Mouse (Mus musculus) liver, postnatal 0 days (tissue): ENCODE results near the gene Marveld1. TPM values are rescaled to one million over a fixed set of nuclear protein-coding genes. Genes with fewer than 3 reads are reported as not detected.

Source experiments
- ATAC-seq: fragments of 200-750 bp; cut with Nextera tagmentation; 2 replicates; pipeline ENCODE4 v1.8.0; 2017; ENCODE audit warnings: mild to moderate bottlenecking, moderate library complexity
- DNase-seq: peaks from one replicate; pipeline ENCODE4 v3.0.0-alpha.2; 2016
- H3K27ac ChIP-seq: fragments of 300-500 bp; sonication (generic); 2 replicates; pipeline ENCODE4 v1.5.1; 2014; ENCODE audit warnings: antibody characterized with exemption, moderate library complexity, mild to moderate bottlenecking, low read depth
- H3K27me3 ChIP-seq: fragments of 300-500 bp; sonication (generic); 2 replicates; pipeline ENCODE4 v1.6.1; 2014; ENCODE audit warnings: low read length, control low read depth, mixed read lengths; ENCODE audit not compliant: insufficient read depth
- H3K36me3 ChIP-seq: fragments of 300-500 bp; sonication (generic); replicated peaks from 2 replicates; pipeline ENCODE4 v1.6.1; 2014; ENCODE audit warnings: mild to moderate bottlenecking, control low read depth, low read length, moderate library complexity, mixed read lengths; ENCODE audit not compliant: insufficient read depth
- H3K4me1 ChIP-seq: fragments of 300-500 bp; sonication (generic); 2 replicates; pipeline ENCODE4 v1.6.1; 2014; ENCODE audit warnings: antibody characterized with exemption, mild to moderate bottlenecking, control low read depth; ENCODE audit not compliant: insufficient read depth
- H3K4me2 ChIP-seq: fragments of 300-500 bp; sonication (generic); 2 replicates; pipeline ENCODE4 v1.6.1; 2014; ENCODE audit warnings: low read depth, mild to moderate bottlenecking, low read length, moderate library complexity, mixed read lengths
- H3K4me3 ChIP-seq: fragments of 300-500 bp; sonication (generic); 2 replicates; pipeline ENCODE4 v1.5.1; 2014; ENCODE audit warnings: low read depth, low read length
- H3K9ac ChIP-seq: fragments of 300-500 bp; sonication (generic); replicated peaks from 2 replicates; pipeline ENCODE4 v1.6.1; 2014; ENCODE audit warnings: mild to moderate bottlenecking, moderate library complexity
- H3K9me3 ChIP-seq: fragments of 300-500 bp; sonication (generic); 2 replicates; pipeline ENCODE4 v1.6.1; 2016; ENCODE audit warnings: mild to moderate bottlenecking, control low read depth, low read length, mixed read lengths
- CTCF ChIP-seq: sonication (generic); IDR thresholded peaks from 2 replicates; pipeline ENCODE4 v1.5.1; 2016; ENCODE audit warnings: antibody characterized with exemption, low read depth
- EP300 ChIP-seq: IDR thresholded peaks from 2 replicates; pipeline ENCODE4 v1.6.1; 2016; ENCODE audit warnings: antibody characterized with exemption, low read depth, mild to moderate bottlenecking
- WGBS: fragments of 180-500 bp; shearing (Covaris S2); extraction: QIAGEN DNeasy Blood & Tissue Kit; methylation state at CpG from one replicate; pipeline ENCODE4 v1.1.7; 2014; ENCODE audit not compliant: insufficient replicate concordance; 5-methylcytosine and 5-hydroxymethylcytosine counted together
- polyA plus RNA-seq: library from polyadenylated mRNA; unstranded; fragments of >200 nt; fragmentation: Nextera tagmentation; extraction: Ambion mirVana; gene quantifications from 2 replicates; pipeline ENCODE4 v1.2.1, GENCODE M21; 2015

The Marveld1 gene
- polyA plus RNA-seq, 1 experiment from 2014 or later = 4.7 TPM

DNA sequence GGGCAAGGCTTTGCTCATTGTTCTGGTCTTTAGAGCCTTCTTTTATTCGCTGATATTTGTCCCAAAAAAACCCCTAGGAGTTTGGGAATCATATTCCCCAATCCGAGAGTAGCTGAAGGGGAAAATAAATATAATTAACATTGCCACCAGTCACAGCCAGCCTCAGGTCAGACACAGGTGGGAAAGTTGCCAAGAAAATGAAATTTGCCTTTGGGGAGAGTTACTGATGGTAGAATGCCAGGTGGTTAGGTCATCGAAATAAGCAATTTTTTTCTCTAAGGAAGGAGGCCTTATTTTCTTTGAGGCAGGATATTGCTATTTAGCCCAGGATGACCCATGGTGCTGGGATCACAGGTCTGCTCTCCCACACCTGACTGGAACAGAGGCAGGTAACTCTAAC lies 19.6 kb downstream of the Marveld1 start:
- peaks cover 21% of the 10 kb centered on the region for H3K4me1 ChIP-seq
- TF ChIP-seq CTCF = no peak
- TF ChIP-seq EP300 = no peak
- DNase-seq (no peak), ATAC-seq (no peak)
- no peak overlapping the region for H3K4me3 ChIP-seq
- no peaks in the 10 kb centered on the region for H3K36me3 ChIP-seq
- 0 out of 2 replicates have a peak, but pooled peaks cover 4% of the 10 kb centered on the region for H3K27me3 ChIP-seq
- H3K4me2 ChIP-seq = no peak overlapping the region
- WGBS = 49% methylated on average over 3 of the region's 3 CpGs
- no peak overlapping the region for H3K27ac ChIP-seq
- H3K9ac ChIP-seq = no peak overlapping the region
- no peaks in the 10 kb centered on the region for H3K9me3 ChIP-seq

DNA sequence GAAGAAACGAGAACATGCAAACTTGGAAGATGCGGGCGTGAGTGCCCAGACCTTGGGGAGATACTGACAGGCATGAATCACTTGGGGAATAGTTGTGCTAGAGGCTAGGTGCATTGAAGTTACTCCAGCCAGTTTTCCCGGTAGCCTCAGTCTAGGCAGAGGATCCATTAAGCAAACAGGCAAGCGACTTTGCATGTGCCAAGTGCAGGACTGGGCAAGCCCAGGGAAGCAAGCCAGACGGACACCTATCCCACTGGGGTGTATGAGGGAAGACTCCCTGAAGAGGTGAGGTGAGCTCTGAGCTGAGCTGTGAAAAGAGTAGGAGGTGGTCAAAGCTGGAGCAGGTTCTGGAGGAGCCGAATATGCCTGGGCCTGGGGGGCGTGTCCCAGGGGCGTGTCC lies 20.3 kb downstream of the Marveld1 start:
- Histone ChIP-seq H3K27me3 (0 out of 2 replicates have a peak, but pooled peaks cover 4% of the 10 kb centered on the region), H3K4me3 (no peak overlapping the region), H3K4me2 (no peak overlapping the region), H3K27ac (no peak overlapping the region), H3K4me1 (peaks cover 23% of the 10 kb centered on the region), H3K36me3 (no peaks in the 10 kb centered on the region), H3K9me3 (no peaks in the 10 kb centered on the region), H3K9ac (no peak overlapping the region)
- TF ChIP-seq CTCF (no peak), EP300 (no peak)
- 67% methylated on average over 9 of the region's 9 CpGs for WGBS
- ATAC-seq = no peak
- DNase-seq = peak; percentile 10

- H3K9me3 ChIP-seq = no peaks in the 10 kb centered on the region
- TF ChIP-seq EP300 (peak; percentile 81), CTCF (no peak)
- DNase-seq = no peak
- no peak overlapping the region; the same call in 1 of the 2 replicates for H3K9ac ChIP-seq
- ATAC-seq = no peak
- H3K36me3 ChIP-seq = no peaks in the 10 kb centered on the region; the same call in 1 of the 2 replicates
- no peak overlapping the region for H3K27ac ChIP-seq
- peaks cover 23% of the 10 kb centered on the region for H3K4me1 ChIP-seq
- 0 out of 2 replicates have a peak, but pooled peaks cover 4% of the 10 kb centered on the region for H3K27me3 ChIP-seq
- peak overlapping the region; percentile 91 for H3K4me2 ChIP-seq
- no peak overlapping the region; the same call in 1 of the 2 replicates for H3K4me3 ChIP-seq
- WGBS = 52% methylated on average over 10 of the region's 10 CpGs
Observed at GRCm38 (mm10) chr19:42169322-42169975, 22.2 kb downstream of the Marveld1 start.

DNA sequence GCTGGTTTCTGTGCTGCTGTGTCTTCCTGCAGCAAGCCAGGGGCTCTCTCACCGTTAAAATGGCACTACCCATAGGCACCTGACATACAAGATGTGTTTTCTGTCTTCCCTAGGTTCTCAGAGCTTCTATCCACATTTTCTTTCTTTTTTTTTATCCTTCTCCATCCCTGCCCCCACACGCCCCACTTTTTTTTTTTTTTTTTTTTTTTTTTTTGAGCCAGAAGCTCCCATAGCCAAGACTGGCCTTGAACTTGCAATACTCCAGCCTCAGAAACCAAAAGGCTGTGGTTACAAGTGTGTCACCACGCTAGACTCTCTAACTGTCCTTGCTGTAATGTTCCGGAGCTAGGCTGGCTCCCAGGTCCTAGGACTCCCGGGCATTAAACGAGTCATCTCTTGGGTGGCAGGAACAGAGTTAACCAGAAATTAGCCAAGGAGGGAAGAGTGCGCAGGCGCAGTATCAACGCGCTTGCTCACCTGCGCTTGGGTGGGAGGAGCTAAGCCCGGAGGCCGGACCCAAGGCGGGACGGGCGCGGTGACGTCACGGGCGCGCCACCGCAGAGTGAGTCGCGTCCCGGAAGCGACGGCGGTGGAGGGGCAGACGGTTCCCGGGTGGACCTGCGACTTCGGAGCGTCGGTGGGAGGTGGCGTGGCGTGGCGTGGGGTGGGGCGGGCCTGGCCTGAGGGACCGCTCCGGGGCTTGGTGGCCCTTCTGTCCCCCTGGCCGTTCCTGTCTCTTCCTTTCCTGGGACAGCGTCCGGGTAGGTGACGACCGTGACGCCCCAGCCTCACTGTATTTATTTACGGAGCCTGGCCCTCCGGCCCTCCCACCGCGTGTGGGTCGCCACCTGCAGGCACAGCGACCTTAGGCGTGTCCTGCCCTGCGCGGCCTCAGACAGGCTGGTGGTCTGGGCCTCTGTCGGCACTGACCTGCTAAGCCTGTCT lies 23.1 kb downstream of the Marveld1 start:
- peak overlapping the region; percentile 91 for H3K4me2 ChIP-seq
- peak overlapping the region; percentile 97 for H3K9ac ChIP-seq
- peak overlapping the region; percentile 71 for H3K27ac ChIP-seq
- no peak for TF ChIP-seq EP300
- peak; percentile 35 for TF ChIP-seq CTCF
- DNase-seq = peak; percentile 97
- 0 out of 2 replicates have a peak, but pooled peaks cover 4% of the 10 kb centered on the region for H3K27me3 ChIP-seq
- peak overlapping the region; percentile 88 for H3K4me3 ChIP-seq
- peak; percentile 95 for ATAC-seq
- H3K36me3 ChIP-seq = no peaks in the 10 kb centered on the region; the same call in 1 of the 2 replicates
- no peaks in the 10 kb centered on the region for H3K9me3 ChIP-seq
- WGBS = 2% methylated on average over 33 of the region's 56 CpGs
- peaks cover 23% of the 10 kb centered on the region for H3K4me1 ChIP-seq

DNA sequence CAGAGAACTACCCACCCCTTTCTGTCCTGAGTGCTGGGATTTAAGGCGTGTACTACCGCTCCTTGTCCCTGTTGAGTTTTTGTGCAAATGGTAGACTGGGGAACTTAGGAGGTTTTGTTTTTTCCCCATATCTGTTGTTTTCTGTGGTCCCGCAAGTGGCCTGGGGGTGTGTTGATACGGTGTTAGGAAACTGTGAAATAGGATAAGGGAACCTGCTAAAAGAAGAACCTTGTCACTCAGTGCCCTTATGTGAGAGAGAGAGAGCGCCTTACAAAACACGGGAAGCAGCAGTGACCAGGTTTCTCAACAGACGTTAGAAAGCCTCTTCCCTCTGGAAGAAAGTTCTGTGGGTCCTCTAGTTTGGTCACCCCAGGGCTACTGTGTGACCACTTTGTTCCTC lies 29.6 kb downstream of the Marveld1 start:
- Histone ChIP-seq H3K27ac (peak overlapping the region; percentile 49), H3K27me3 (no peaks in the 10 kb centered on the region), H3K9me3 (no peaks in the 10 kb centered on the region), H3K4me3 (no peak overlapping the region), H3K4me1 (peaks cover 4% of the 10 kb centered on the region; the same call in 1 of the 2 replicates), H3K4me2 (peak overlapping the region; percentile 19), H3K36me3 (peaks cover 26% of the 10 kb centered on the region), H3K9ac (no peak overlapping the region)
- DNase-seq (no peak), ATAC-seq (peak; percentile 78)
- WGBS = 42% methylated on average over 7 of the region's 7 CpGs
- TF ChIP-seq CTCF (no peak), EP300 (peak; percentile 76)

GRCm38 (mm10) chr19:42177461-42177860 lies 30.3 kb downstream of the Marveld1 start:
- Histone ChIP-seq H3K4me3 (no peak overlapping the region), H3K27me3 (no peaks in the 10 kb centered on the region), H3K27ac (peak overlapping the region; percentile 49), H3K4me1 (0 out of 2 replicates have a peak, but pooled peaks cover 3% of the 10 kb centered on the region), H3K9me3 (no peaks in the 10 kb centered on the region), H3K36me3 (peaks cover 30% of the 10 kb centered on the region), H3K9ac (no peak overlapping the region), H3K4me2 (peak overlapping the region; percentile 19)
- ATAC-seq (peak; percentile 53; the same call in 1 of the 2 replicates), DNase-seq (no peak)
- TF ChIP-seq CTCF = no peak
- TF ChIP-seq EP300 = no peak
- WGBS = 44% methylated on average over 2 of the region's 2 CpGs
